Mouse (Mus musculus) embryonic facial prominence, embryonic 15.5 days (tissue): ENCODE data around the gene Ap3b1. TPM values are rescaled to one million over a fixed set of nuclear protein-coding genes. Genes with fewer than 3 reads are reported as not detected.

Experiments used
- ATAC-seq: fragments of 200-750 bp; cut with Nextera tagmentation; 2 replicates; pipeline ENCODE4 v1.8.0; 2017; ENCODE audit warnings: low read depth, moderate TSS enrichment; ENCODE audit not compliant: insufficient number of reproducible peaks, low FRiP score, low TSS enrichment
- H3K27ac ChIP-seq: fragments of 300-500 bp; sonication (generic); replicated peaks from 2 replicates; pipeline ENCODE4 v1.5.1; 2015; ENCODE audit warnings: mild to moderate bottlenecking, inconsistent platforms
- H3K27me3 ChIP-seq: fragments of 300-500 bp; sonication (generic); 2 replicates; pipeline ENCODE4 v1.6.1; 2015; ENCODE audit warnings: inconsistent platforms
- H3K36me3 ChIP-seq: fragments of 300-500 bp; sonication (generic); 2 replicates; pipeline ENCODE4 v1.6.1; 2015; ENCODE audit warnings: mild to moderate bottlenecking, inconsistent platforms
- H3K4me1 ChIP-seq: fragments of 300-500 bp; sonication (generic); 2 replicates; pipeline ENCODE4 v1.6.1; 2015; ENCODE audit warnings: inconsistent platforms
- H3K4me2 ChIP-seq: fragments of 300-500 bp; sonication (generic); replicated peaks from 2 replicates; pipeline ENCODE4 v1.6.1; 2015; ENCODE audit warnings: mild to moderate bottlenecking, inconsistent platforms
- H3K4me3 ChIP-seq: fragments of 300-500 bp; sonication (generic); replicated peaks from 2 replicates; pipeline ENCODE4 v1.5.1; 2015; ENCODE audit warnings: mild to moderate bottlenecking, inconsistent platforms
- H3K9ac ChIP-seq: fragments of 300-500 bp; sonication (generic); 2 replicates; pipeline ENCODE4 v1.6.1; 2015; ENCODE audit warnings: inconsistent platforms
- H3K9me3 ChIP-seq: fragments of 300-500 bp; sonication (generic); replicated peaks from 2 replicates; pipeline ENCODE4 v1.6.1; 2016; ENCODE audit warnings: inconsistent platforms
- WGBS: fragments of 180-500 bp; shearing (Covaris S2); methylation state at CpG from one replicate; pipeline ENCODE4 v1.1.7; 2015; 5-methylcytosine and 5-hydroxymethylcytosine counted together
- polyA plus RNA-seq: library from polyadenylated mRNA; unstranded; fragments of >200 nt; fragmentation: Nextera tagmentation; extraction: Ambion mirVana; gene quantifications from 2 replicates; pipeline ENCODE4 v1.2.1, GENCODE M21; 2015

The Ap3b1 gene
- polyA plus RNA-seq, 1 experiment from 2014 or later = 43.8 TPM

GRCm38 (mm10) chr13:94513157-94513767, 154.5 kb downstream of the Ap3b1 start:
- H3K4me3 ChIP-seq = no peak overlapping the region
- H3K36me3 ChIP-seq = peaks cover 4% of the 10 kb centered on the region; the same call in 1 of the 2 replicates
- ATAC-seq = no peak
- H3K27me3 ChIP-seq = no peaks in the 10 kb centered on the region
- H3K27ac ChIP-seq = no peak overlapping the region
- no peaks in the 10 kb centered on the region for H3K9me3 ChIP-seq
- no peak overlapping the region for H3K4me2 ChIP-seq
- WGBS = 71% methylated on average over 10 of the region's 10 CpGs
- H3K4me1 ChIP-seq = no peaks in the 10 kb centered on the region
- no peak overlapping the region for H3K9ac ChIP-seq

GRCm38 (mm10) chr13:94513898-94514297, 155.1 kb downstream of the Ap3b1 start:
- Histone ChIP-seq H3K9me3 (no peaks in the 10 kb centered on the region), H3K4me1 (no peaks in the 10 kb centered on the region), H3K4me2 (no peak overlapping the region), H3K27ac (no peak overlapping the region), H3K27me3 (no peaks in the 10 kb centered on the region), H3K36me3 (peaks cover 4% of the 10 kb centered on the region; the same call in 1 of the 2 replicates), H3K4me3 (no peak overlapping the region), H3K9ac (no peak overlapping the region)
- no peak for ATAC-seq
- whole genome bisulfite sequencing = 86% methylated on average over 9 of the region's 9 CpGs

- Histone ChIP-seq H3K4me1 (no peaks in the 10 kb centered on the region), H3K4me3 (no peak overlapping the region), H3K4me2 (no peak overlapping the region), H3K9ac (no peak overlapping the region), H3K27me3 (no peaks in the 10 kb centered on the region), H3K36me3 (peaks cover 4% of the 10 kb centered on the region; the same call in 1 of the 2 replicates), H3K9me3 (no peaks in the 10 kb centered on the region), H3K27ac (no peak overlapping the region)
- no peak for ATAC-seq
These were observed 156.2 kb downstream of the Ap3b1 start for GRCm38 (mm10) chr13:94514992-94515391.

- Histone ChIP-seq H3K4me2 (no peak overlapping the region), H3K27me3 (no peaks in the 10 kb centered on the region), H3K4me3 (no peak overlapping the region), H3K4me1 (no peaks in the 10 kb centered on the region), H3K27ac (no peak overlapping the region), H3K36me3 (peaks cover 2% of the 10 kb centered on the region; the same call in 1 of the 2 replicates), H3K9me3 (no peaks in the 10 kb centered on the region), H3K9ac (no peak overlapping the region)
- no peak for ATAC-seq
- 80% methylated on average over 6 of the region's 6 CpGs for WGBS
These were observed 157.8 kb downstream of the Ap3b1 start for GRCm38 (mm10) chr13:94516532-94516931.

GRCm38 (mm10) chr13:94518176-94518575, 159.4 kb downstream of the Ap3b1 start:
- 96% methylated on average over 4 of the region's 4 CpGs for WGBS
- no peaks in the 10 kb centered on the region; the same call in 1 of the 2 replicates for H3K36me3 ChIP-seq
- ATAC-seq = no peak

GRCm38 (mm10) chr13:94519276-94519675, 160.5 kb downstream of the Ap3b1 start:
- Histone ChIP-seq H3K9me3 (no peaks in the 10 kb centered on the region), H3K36me3 (no peaks in the 10 kb centered on the region; the same call in 1 of the 2 replicates), H3K4me1 (no peaks in the 10 kb centered on the region), H3K27ac (no peak overlapping the region), H3K9ac (no peak overlapping the region), H3K27me3 (no peaks in the 10 kb centered on the region), H3K4me2 (no peak overlapping the region), H3K4me3 (no peak overlapping the region)
- 89% methylated on average over 8 of the region's 8 CpGs for WGBS
- no peak for ATAC-seq

More at GRCm38 (mm10) chr13:94518176-94518575, 159.4 kb downstream of the Ap3b1 start:
- Histone ChIP-seq H3K4me3 (no peak overlapping the region), H3K4me1 (no peaks in the 10 kb centered on the region), H3K27me3 (no peaks in the 10 kb centered on the region), H3K9me3 (no peaks in the 10 kb centered on the region), H3K4me2 (no peak overlapping the region), H3K9ac (no peak overlapping the region), H3K27ac (no peak overlapping the region)

GRCm38 (mm10) chr13:94523213-94523612, 164.5 kb downstream of the Ap3b1 start:
- Histone ChIP-seq H3K27ac (no peak overlapping the region), H3K4me1 (no peaks in the 10 kb centered on the region), H3K4me2 (no peak overlapping the region), H3K9ac (no peak overlapping the region), H3K36me3 (peaks cover 3% of the 10 kb centered on the region), H3K4me3 (no peak overlapping the region), H3K9me3 (no peaks in the 10 kb centered on the region), H3K27me3 (no peaks in the 10 kb centered on the region)
- no peak for ATAC-seq
- 71% methylated on average over 5 of the region's 5 CpGs for WGBS

GRCm38 (mm10) chr13:94524669-94525238, 166.0 kb downstream of the Ap3b1 start:
- H3K27me3 ChIP-seq = no peaks in the 10 kb centered on the region
- no peak overlapping the region for H3K4me2 ChIP-seq
- H3K9ac ChIP-seq = no peak overlapping the region
- WGBS = 72% methylated on average over 7 of the region's 7 CpGs
- H3K4me1 ChIP-seq = no peaks in the 10 kb centered on the region
- no peak for ATAC-seq
- no peak overlapping the region for H3K27ac ChIP-seq
- peaks cover 15% of the 10 kb centered on the region for H3K36me3 ChIP-seq
- no peak overlapping the region for H3K4me3 ChIP-seq
- no peaks in the 10 kb centered on the region for H3K9me3 ChIP-seq

GRCm38 (mm10) chr13:94529138-94529537, 170.4 kb downstream of the Ap3b1 start:
- Histone ChIP-seq H3K27me3 (no peaks in the 10 kb centered on the region), H3K27ac (no peak overlapping the region), H3K4me2 (no peak overlapping the region), H3K4me1 (no peaks in the 10 kb centered on the region), H3K4me3 (no peak overlapping the region), H3K9ac (no peak overlapping the region), H3K36me3 (peaks cover 19% of the 10 kb centered on the region), H3K9me3 (no peaks in the 10 kb centered on the region)
- ATAC-seq = no peak
- 95% methylated on average over 5 of the region's 5 CpGs for WGBS

- Histone ChIP-seq H3K27me3 (no peaks in the 10 kb centered on the region), H3K9ac (no peak overlapping the region)
These were observed 174.8 kb downstream of the Ap3b1 start for GRCm38 (mm10) chr13:94533516-94533915.

GRCm38 (mm10) chr13:94537336-94537735, 178.6 kb downstream of the Ap3b1 start:
- WGBS = 84% methylated on average over 4 of the region's 4 CpGs
- Histone ChIP-seq H3K27ac (no peak overlapping the region), H3K4me3 (no peak overlapping the region), H3K4me1 (no peaks in the 10 kb centered on the region), H3K9ac (no peak overlapping the region), H3K4me2 (no peak overlapping the region), H3K36me3 (0 out of 2 replicates have a peak, but pooled peaks cover 2% of the 10 kb centered on the region), H3K27me3 (no peaks in the 10 kb centered on the region), H3K9me3 (no peaks in the 10 kb centered on the region)
- ATAC-seq = no peak

More at GRCm38 (mm10) chr13:94533516-94533915, 174.8 kb downstream of the Ap3b1 start:
- Histone ChIP-seq H3K36me3 (peaks cover 16% of the 10 kb centered on the region), H3K4me3 (no peak overlapping the region), H3K9me3 (no peaks in the 10 kb centered on the region), H3K4me1 (no peaks in the 10 kb centered on the region), H3K4me2 (no peak overlapping the region), H3K27ac (no peak overlapping the region)
- WGBS = 88% methylated on average over 8 of the region's 8 CpGs
- no peak for ATAC-seq
